Comparison of ENCODE assay signal across 8 mouse cellular contexts in genomic region chr12:4592541-4593165, GRCm38 (mm10). TPM values are rescaled to one million over a fixed set of nuclear protein-coding genes. Genes with fewer than 3 reads are reported as not detected.
DNase-seq lines count a peak whose midpoint lies in the region; ATAC-seq and TF ChIP-seq lines count a peak whose summit lies in the region.

Gene Itsn2 (plus strand): TSS chr12:4592638.
Gene Gm3625 (minus strand): TSS chr12:4592927.

- peak within 1 kb of the TSS; percentile 97 for H3K27ac ChIP-seq in gastrocnemius, adult 2 months
- H3K27ac ChIP-seq in hindbrain, embryonic 16.5 days (ENCODE audit: low read depth, low read length), result peak within 1 kb of the TSS; percentile 77

- peak within 1 kb of the TSS; percentile 90 for H3K4me3 ChIP-seq in gastrocnemius, adult 2 months
- peak within 1 kb of the TSS; percentile 97 for H3K4me3 ChIP-seq in hindbrain, embryonic 16.5 days (ENCODE audit: low read length)

- H3K4me2 ChIP-seq in hindbrain, embryonic 16.5 days (ENCODE audit: low read length), result peak within 1 kb of the TSS; percentile 87

- peak within 1 kb of the TSS; percentile 89 for H3K9ac ChIP-seq in hindbrain, embryonic 16.5 days (ENCODE audit: low read depth, low read length)

- peaks cover 5% of the 10 kb centered on the region for H3K4me1 ChIP-seq in hindbrain, embryonic 16.5 days (ENCODE audit: control insufficient read depth, insufficient read depth, low read depth, low read length)

- no peak for TF ChIP-seq CTCF in gastrocnemius, adult 2 months (IDR thresholded peaks at IDR 0.05)

- WGBS in hindbrain, embryonic 16.5 days, result under 1% methylated on average over 41 of the region's 49 CpGs

- H3K9me3 ChIP-seq in hindbrain, embryonic 16.5 days (ENCODE audit: control insufficient read depth, low read length), result no peaks in the 10 kb centered on the region

- peak; percentile 62 for ATAC-seq in activated CD4-positive, CD25-positive, alpha-beta regulatory T cell, adult 4 months
- peak; percentile 88 for ATAC-seq in hindbrain, embryonic 16.5 days
- ATAC-seq in megakaryocyte, adult 5-6 weeks (ENCODE audit: poor library complexity, severe bottlenecking), result peak; percentile 80

- peak; percentile 35 to 63 for DNase-seq in cerebellum, postnatal 4 days (ENCODE audit: low spot score in 2 of 2)
- peak; percentile 84 for DNase-seq in gastrocnemius, adult 2 months
- DNase-seq in left cerebral cortex, adult 8-10 months (ENCODE audit: low spot score in 2 of 2), result peak; percentile 53 to 63
- peak; percentile 75 for DNase-seq in right cerebral cortex, adult 18-20 months
- DNase-seq in urinary bladder, postnatal 25 days (ENCODE audit: low spot score), result peak; percentile 74

- intact Hi-C loops in gastrocnemius, adult 2 months (cut with DNase I), result no loop called here

- no peaks in the 10 kb centered on the region for H3K36me3 ChIP-seq in hindbrain, embryonic 16.5 days (ENCODE audit: control insufficient read depth, insufficient read depth, low read length)

- H3K27me3 ChIP-seq in hindbrain, embryonic 16.5 days (replicated peaks; ENCODE audit: control insufficient read depth, insufficient read depth, low read length), result no peaks in the 10 kb centered on the region

RNA-seq across cellular contexts. Expression of gene Itsn2, which starts in this region (rescaled TPM):
- 10 to 100 TPM; 49.0 to 54.6 TPM for polyA plus RNA-seq in activated CD4-positive, CD25-positive, alpha-beta regulatory T cell, adult 4 months (2017; shearing (Covaris generic))
- 10 to 100 TPM; 22.8 to 27.0 TPM for total RNA-seq in gastrocnemius, adult 2 months (2021)
- 22.0 and 24.4 TPM in 2 replicates for polyA plus RNA-seq in hindbrain, embryonic 16.5 days (2015; fragmentation: Nextera tagmentation; extraction: Ambion mirVana)
- 10 to 100 TPM; 65.5 to 75.0 (median 69.1) TPM for total RNA-seq in left cerebral cortex, adult 8-10 months (2022)
- 94.6 and 113 TPM in 2 replicates for total RNA-seq in megakaryocyte, adult 5-6 weeks (2015)
- 201 and 212 TPM in 2 replicates for total RNA-seq in megakaryocyte, adult 5-6 weeks (2017)

RNA-seq across cellular contexts. Expression of gene Gm3625, which starts in this region (rescaled TPM):
- not detected for polyA plus RNA-seq in activated CD4-positive, CD25-positive, alpha-beta regulatory T cell, adult 4 months (2017; shearing (Covaris generic))
- total RNA-seq in gastrocnemius, adult 2 months (2021), result not detected
- polyA plus RNA-seq in hindbrain, embryonic 16.5 days (2015; fragmentation: Nextera tagmentation; extraction: Ambion mirVana), result not detected in 2 replicates
- not detected for total RNA-seq in left cerebral cortex, adult 8-10 months (2022)
- total RNA-seq in megakaryocyte, adult 5-6 weeks (2015), result not detected in 2 replicates
- not detected in 2 replicates for total RNA-seq in megakaryocyte, adult 5-6 weeks (2017)

Comparison
In these comparisons a context has a peak if more than half of its experiments do, and no peak if none do; other contexts are left out.
1. Peak in every context shown above with its lines: DNase-seq, ATAC-seq, H3K4me3 ChIP-seq and H3K27ac ChIP-seq.